Mouse (Mus musculus): ENCODE results near the gene Sesn1. TPM values are rescaled to one million over a fixed set of nuclear protein-coding genes. Genes with fewer than 3 reads are reported as not detected.
A peak's percentile ranks its signal among the peaks of the same experiment; 100 is the strongest.

Gene Sesn1
- 23.1 and 26.3 TPM in 2 replicates for polyA plus RNA-seq (2014; fragmentation: Nextera tagmentation; extraction: Ambion mirVana)

DNA sequence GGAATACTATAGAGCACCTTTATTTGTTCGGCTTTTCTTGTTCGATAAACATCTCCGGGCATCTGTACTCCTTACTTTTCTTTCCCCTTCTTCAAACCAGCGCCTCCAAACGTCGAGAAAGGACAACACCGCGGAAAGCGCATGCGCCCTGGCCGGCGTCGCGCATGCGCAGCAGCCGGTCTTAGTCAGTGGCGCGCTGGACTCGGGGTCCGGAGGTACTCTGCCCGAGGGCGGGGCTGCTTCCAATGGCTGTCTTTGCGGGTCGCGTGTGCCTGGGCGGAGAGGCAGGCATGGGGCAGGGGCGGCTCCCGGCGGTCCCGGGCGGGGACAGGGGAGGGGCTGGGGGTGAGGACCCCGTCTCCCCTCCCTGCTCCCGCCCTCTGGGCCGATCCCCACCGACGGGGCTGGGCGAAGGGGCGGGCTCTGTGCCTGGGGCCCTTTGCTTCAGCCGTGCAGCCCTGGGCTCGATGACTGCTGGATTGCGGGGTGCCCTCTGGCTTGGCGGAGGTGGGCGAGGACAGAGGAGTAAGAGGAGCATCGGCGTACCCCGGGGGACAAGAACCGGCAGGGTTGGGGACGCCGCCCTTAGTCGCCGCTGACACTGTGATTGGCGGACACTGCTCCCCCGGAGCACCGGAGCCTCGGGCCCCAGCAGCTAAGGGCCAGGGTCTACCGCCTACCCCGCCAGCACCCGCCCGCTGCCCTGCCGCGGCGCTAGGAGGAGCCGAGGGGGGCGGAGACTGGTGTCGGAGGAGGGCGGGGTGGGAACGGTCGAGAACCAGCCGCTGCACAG is at the start of gene Sesn1, which contains the start of gene Cep57l1:
Gene Sesn1 (plus strand): TSS at position 165 of the 793 bp plus-strand sequence.
Gene Cep57l1 (minus strand): TSS at position 101 of the 793 bp plus-strand sequence.
- under 1% methylated on average over 46 of the region's 69 CpGs for WGBS (ENCODE audit: insufficient replicate concordance)

GRCm38 (mm10) chr10:41760866-41761265 is 48.9 kb upstream of the Sesn1 start:
- no peaks in the 10 kb centered on the region for H3K27me3 ChIP-seq (ENCODE audit: control insufficient read depth, insufficient read depth, low read length)
- H3K27ac ChIP-seq (ENCODE audit: low read depth, low read length): no peak overlapping the region
- no peaks in the 10 kb centered on the region for H3K36me3 ChIP-seq (ENCODE audit: control insufficient read depth, insufficient read depth, low read length)
- H3K4me1 ChIP-seq (ENCODE audit: control insufficient read depth, insufficient read depth, low read length): peaks cover 5% of the 10 kb centered on the region; the same call in 1 of the 2 replicates
- H3K9me3 ChIP-seq (replicated peaks; ENCODE audit: control insufficient read depth, low read length): no peaks in the 10 kb centered on the region
- no peak overlapping the region for H3K4me3 ChIP-seq (ENCODE audit: low read depth, low read length)
- no peak overlapping the region for H3K9ac ChIP-seq (ENCODE audit: low read depth, low read length)
- no peak overlapping the region for H3K4me2 ChIP-seq
- WGBS (ENCODE audit: insufficient replicate concordance): 55% methylated on average over 3 of the region's 3 CpGs
- no peak for ATAC-seq (replicated peaks; ENCODE audit: insufficient number of reproducible peaks, low FRiP score, low TSS enrichment)

More for the DNA sequence above, at the start of gene Sesn1, which contains the start of gene Cep57l1:
- Histone ChIP-seq H3K27ac (ENCODE audit: low read depth, low read length) (peak within 1 kb of the TSS; percentile 96), H3K4me3 (ENCODE audit: low read depth, low read length) (peak within 1 kb of the TSS; percentile 67), H3K36me3 (ENCODE audit: control insufficient read depth, insufficient read depth, low read length) (no peaks in the 10 kb centered on the region; the same call in 1 of the 2 replicates), H3K27me3 (ENCODE audit: control insufficient read depth, insufficient read depth, low read length) (no peaks in the 10 kb centered on the region), H3K4me2 (peak within 1 kb of the TSS; percentile 82), H3K9me3 (replicated peaks; ENCODE audit: control insufficient read depth, low read length) (no peaks in the 10 kb centered on the region), H3K9ac (ENCODE audit: low read depth, low read length) (peak within 1 kb of the TSS; percentile 79), H3K4me1 (ENCODE audit: control insufficient read depth, insufficient read depth, low read length) (peaks cover 19% of the 10 kb centered on the region)
- ATAC-seq (replicated peaks; ENCODE audit: insufficient number of reproducible peaks, low FRiP score, low TSS enrichment): peak; percentile 96

DNA sequence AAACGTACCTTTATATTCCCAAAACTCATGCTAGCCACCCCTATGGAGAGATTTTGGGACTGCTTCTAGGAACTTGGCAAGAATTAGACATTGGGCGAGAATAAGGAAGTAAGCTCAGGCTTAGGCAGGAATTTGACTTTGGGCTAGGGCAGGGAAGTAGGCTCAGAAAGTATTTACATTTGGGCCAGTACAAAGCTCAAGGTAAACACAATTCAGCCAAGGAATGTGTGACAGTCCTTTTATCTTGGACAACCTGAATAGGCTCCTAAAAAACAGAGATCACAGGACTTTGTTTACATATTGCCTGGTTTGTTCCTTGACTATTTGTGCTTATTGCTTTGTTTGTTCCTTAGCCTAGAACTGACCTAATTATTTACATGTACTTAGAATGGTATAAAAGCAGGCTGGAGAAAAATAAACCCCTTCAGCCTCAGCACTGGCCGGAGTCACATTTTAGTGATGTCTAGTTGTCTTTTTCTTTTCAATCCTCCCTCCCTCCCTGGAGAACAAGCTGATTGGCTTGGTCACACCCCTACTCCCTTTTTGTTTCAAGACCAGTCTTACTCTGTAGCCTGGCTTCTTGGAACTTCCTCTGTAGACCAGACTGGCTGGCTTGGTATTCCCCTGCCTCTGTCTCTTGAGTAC is 45.9 kb upstream of the Sesn1 start:
- Histone ChIP-seq H3K4me1 (ENCODE audit: control insufficient read depth, insufficient read depth, low read length) (peaks cover 5% of the 10 kb centered on the region; the same call in 1 of the 2 replicates), H3K4me2 (no peak overlapping the region), H3K9ac (ENCODE audit: low read depth, low read length) (no peak overlapping the region), H3K4me3 (ENCODE audit: low read depth, low read length) (no peak overlapping the region), H3K9me3 (replicated peaks; ENCODE audit: control insufficient read depth, low read length) (no peaks in the 10 kb centered on the region), H3K36me3 (ENCODE audit: control insufficient read depth, insufficient read depth, low read length) (no peaks in the 10 kb centered on the region), H3K27ac (ENCODE audit: low read depth, low read length) (no peak overlapping the region), H3K27me3 (ENCODE audit: control insufficient read depth, insufficient read depth, low read length) (no peaks in the 10 kb centered on the region)
- WGBS (ENCODE audit: insufficient replicate concordance): 80% methylated on average over 3 of the region's 3 CpGs
- ATAC-seq (replicated peaks; ENCODE audit: insufficient number of reproducible peaks, low FRiP score, low TSS enrichment): no peak

DNA sequence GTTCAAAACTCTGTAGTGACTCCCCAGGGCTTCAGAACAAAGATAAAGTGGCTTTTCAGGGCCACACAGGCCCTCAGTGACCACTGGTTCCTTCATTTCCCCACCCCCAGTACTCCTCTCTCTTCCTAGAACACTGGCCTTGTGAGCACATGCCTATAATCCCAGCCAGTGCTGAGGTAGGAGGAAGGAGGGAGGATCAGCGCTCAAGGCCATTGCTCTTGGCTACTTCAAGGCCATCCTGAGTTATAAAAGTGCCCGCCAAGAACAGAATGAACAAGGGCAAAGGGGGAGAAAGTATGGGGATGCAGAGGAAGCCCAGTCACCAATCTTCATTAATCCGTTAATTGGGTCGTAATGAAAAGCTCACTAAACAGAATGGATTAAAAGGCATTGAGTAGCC is 44.1 kb upstream of the Sesn1 start:
- Histone ChIP-seq H3K4me1 (ENCODE audit: control insufficient read depth, insufficient read depth, low read length) (peaks cover 6% of the 10 kb centered on the region; the same call in 1 of the 2 replicates), H3K4me2 (no peak overlapping the region), H3K9ac (ENCODE audit: low read depth, low read length) (no peak overlapping the region), H3K9me3 (replicated peaks; ENCODE audit: control insufficient read depth, low read length) (no peaks in the 10 kb centered on the region), H3K4me3 (ENCODE audit: low read depth, low read length) (no peak overlapping the region), H3K36me3 (ENCODE audit: control insufficient read depth, insufficient read depth, low read length) (no peaks in the 10 kb centered on the region), H3K27me3 (ENCODE audit: control insufficient read depth, insufficient read depth, low read length) (no peaks in the 10 kb centered on the region), H3K27ac (ENCODE audit: low read depth, low read length) (no peak overlapping the region)
- WGBS (ENCODE audit: insufficient replicate concordance): 82% methylated on average over 4 of the region's 4 CpGs
- no peak for ATAC-seq (replicated peaks; ENCODE audit: insufficient number of reproducible peaks, low FRiP score, low TSS enrichment)

DNA sequence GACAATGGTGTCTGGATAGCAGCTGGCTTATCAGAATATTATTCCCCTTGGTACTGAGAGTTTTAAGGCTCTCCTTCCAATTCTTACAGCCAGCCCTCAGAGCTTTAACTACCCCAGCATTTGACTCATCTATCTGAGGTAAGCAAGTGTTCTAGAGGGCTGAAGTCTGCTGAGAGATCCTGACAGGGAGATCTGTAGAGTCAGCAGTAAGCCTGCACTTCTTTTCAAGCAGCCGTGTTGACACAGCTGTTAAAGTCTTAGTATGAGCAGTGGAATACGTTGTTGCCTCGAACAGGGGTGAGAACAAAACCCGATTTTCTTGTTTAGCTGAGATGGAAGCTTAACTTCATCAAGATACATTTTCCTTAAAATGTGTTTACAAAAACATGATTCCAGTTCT is 43.5 kb upstream of the Sesn1 start:
- Histone ChIP-seq H3K36me3 (ENCODE audit: control insufficient read depth, insufficient read depth, low read length) (no peaks in the 10 kb centered on the region), H3K9ac (ENCODE audit: low read depth, low read length) (no peak overlapping the region), H3K4me2 (no peak overlapping the region), H3K9me3 (replicated peaks; ENCODE audit: control insufficient read depth, low read length) (no peaks in the 10 kb centered on the region), H3K4me3 (ENCODE audit: low read depth, low read length) (no peak overlapping the region), H3K27ac (ENCODE audit: low read depth, low read length) (no peak overlapping the region), H3K27me3 (ENCODE audit: control insufficient read depth, insufficient read depth, low read length) (no peaks in the 10 kb centered on the region), H3K4me1 (ENCODE audit: control insufficient read depth, insufficient read depth, low read length) (0 out of 2 replicates have a peak, but pooled peaks cover 3% of the 10 kb centered on the region)
- WGBS (ENCODE audit: insufficient replicate concordance): 67% methylated on average over 4 of the region's 4 CpGs
- ATAC-seq (replicated peaks; ENCODE audit: insufficient number of reproducible peaks, low FRiP score, low TSS enrichment): no peak

DNA sequence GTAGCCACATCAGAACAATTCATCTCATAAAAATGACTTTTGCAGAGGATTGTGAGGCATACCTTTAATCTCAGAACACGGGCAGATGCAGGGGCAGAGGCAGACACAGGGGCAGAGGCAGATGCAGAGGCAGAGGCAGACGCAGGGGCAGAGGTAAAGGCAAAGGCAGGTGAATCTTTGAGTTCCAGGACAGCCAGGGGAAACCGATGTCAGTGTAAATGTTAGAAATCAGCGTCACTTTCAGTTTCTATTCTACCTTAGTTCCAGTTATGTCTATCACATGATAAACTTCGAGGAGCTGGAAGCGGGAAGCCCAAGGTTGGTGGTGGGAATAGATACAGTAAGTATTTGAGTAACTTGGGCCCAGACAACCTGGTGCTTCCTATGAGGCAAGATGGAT is 42.5 kb upstream of the Sesn1 start:
- H3K9ac ChIP-seq (ENCODE audit: low read depth, low read length): no peak overlapping the region
- H3K27me3 ChIP-seq (ENCODE audit: control insufficient read depth, insufficient read depth, low read length): no peaks in the 10 kb centered on the region
- no peak overlapping the region for H3K27ac ChIP-seq (ENCODE audit: low read depth, low read length)
- no peaks in the 10 kb centered on the region for H3K9me3 ChIP-seq (replicated peaks; ENCODE audit: control insufficient read depth, low read length)
- no peaks in the 10 kb centered on the region for H3K36me3 ChIP-seq (ENCODE audit: control insufficient read depth, insufficient read depth, low read length)
- H3K4me1 ChIP-seq (ENCODE audit: control insufficient read depth, insufficient read depth, low read length): 0 out of 2 replicates have a peak, but pooled peaks cover 3% of the 10 kb centered on the region
- WGBS (ENCODE audit: insufficient replicate concordance): 89% methylated on average over 6 of the region's 6 CpGs
- no peak overlapping the region for H3K4me2 ChIP-seq
- no peak overlapping the region for H3K4me3 ChIP-seq (ENCODE audit: low read depth, low read length)
- ATAC-seq (replicated peaks; ENCODE audit: insufficient number of reproducible peaks, low FRiP score, low TSS enrichment): no peak

DNA sequence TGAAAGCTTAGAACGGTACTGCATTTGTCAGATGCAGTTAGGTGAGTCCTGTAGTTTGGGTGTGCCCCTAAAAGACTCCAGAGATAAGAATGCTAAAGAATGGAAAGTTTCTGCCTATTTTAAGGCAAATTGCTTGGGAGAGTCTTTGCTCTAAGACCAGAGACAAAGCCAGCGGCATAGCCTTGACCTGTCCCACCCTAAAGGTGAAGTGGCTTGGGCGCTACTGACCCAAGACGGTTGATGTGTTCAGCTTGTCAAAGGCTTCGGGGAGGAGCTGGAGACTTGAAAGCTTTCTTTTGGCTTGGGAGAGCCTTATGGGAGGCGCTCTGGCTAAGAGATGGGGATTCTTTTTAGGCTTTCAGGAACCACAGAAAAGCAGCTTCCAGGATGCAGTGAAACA is 17.4 kb upstream of the Sesn1 start:
- H3K4me2 ChIP-seq: no peak overlapping the region
- H3K4me3 ChIP-seq (ENCODE audit: low read depth, low read length): no peak overlapping the region
- no peaks in the 10 kb centered on the region for H3K4me1 ChIP-seq (ENCODE audit: control insufficient read depth, insufficient read depth, low read length)
- no peaks in the 10 kb centered on the region for H3K27me3 ChIP-seq (ENCODE audit: control insufficient read depth, insufficient read depth, low read length)
- 87% methylated on average over 6 of the region's 6 CpGs for WGBS (ENCODE audit: insufficient replicate concordance)
- no peak overlapping the region for H3K27ac ChIP-seq (ENCODE audit: low read depth, low read length)
- no peaks in the 10 kb centered on the region for H3K9me3 ChIP-seq (replicated peaks; ENCODE audit: control insufficient read depth, low read length)
- no peak overlapping the region for H3K9ac ChIP-seq (ENCODE audit: low read depth, low read length)
- H3K36me3 ChIP-seq (ENCODE audit: control insufficient read depth, insufficient read depth, low read length): peaks cover 2% of the 10 kb centered on the region; the same call in 1 of the 2 replicates
- no peak for ATAC-seq (replicated peaks; ENCODE audit: insufficient number of reproducible peaks, low FRiP score, low TSS enrichment)

DNA sequence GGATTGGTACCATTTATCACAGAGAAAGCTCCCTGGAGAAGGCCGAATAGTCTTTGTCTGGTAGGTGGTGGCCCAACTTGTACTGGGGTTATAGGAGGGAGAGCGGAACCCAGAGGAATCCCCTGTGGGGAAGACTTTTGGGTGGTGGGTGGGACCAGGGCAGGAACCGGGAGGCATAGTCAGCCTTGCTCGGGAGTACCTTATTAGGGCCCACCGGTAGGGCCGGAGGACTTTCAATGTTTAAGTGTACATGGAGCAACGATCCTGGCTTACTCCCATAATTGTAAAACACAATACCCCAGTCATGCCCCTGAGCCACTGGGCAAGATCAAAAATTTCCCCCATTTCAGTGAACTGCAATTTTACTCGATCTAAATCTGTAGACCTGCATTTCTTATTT is 12.5 kb upstream of the Sesn1 start:
- H3K4me3 ChIP-seq (ENCODE audit: low read depth, low read length): no peak overlapping the region
- no peak overlapping the region for H3K9ac ChIP-seq (ENCODE audit: low read depth, low read length)
- no peaks in the 10 kb centered on the region for H3K4me1 ChIP-seq (ENCODE audit: control insufficient read depth, insufficient read depth, low read length)
- peaks cover 29% of the 10 kb centered on the region for H3K36me3 ChIP-seq (ENCODE audit: control insufficient read depth, insufficient read depth, low read length)
- no peak overlapping the region for H3K27ac ChIP-seq (ENCODE audit: low read depth, low read length)
- no peaks in the 10 kb centered on the region for H3K27me3 ChIP-seq (ENCODE audit: control insufficient read depth, insufficient read depth, low read length)
- no peaks in the 10 kb centered on the region; the same call in 1 of the 2 replicates for H3K9me3 ChIP-seq (replicated peaks; ENCODE audit: control insufficient read depth, low read length)
- no peak for ATAC-seq (replicated peaks; ENCODE audit: insufficient number of reproducible peaks, low FRiP score, low TSS enrichment)
- WGBS (ENCODE audit: insufficient replicate concordance): 92% methylated on average over 8 of the region's 8 CpGs
- H3K4me2 ChIP-seq: no peak overlapping the region
